Mouse (Mus musculus) megakaryocyte progenitor cell, adult 5-6 weeks (primary cell): Measurements from ENCODE around the gene Smg8. TPM values are rescaled to one million over a fixed set of nuclear protein-coding genes. Genes with fewer than 3 reads are reported as not detected.
"Not testable (repeated sequence)": the region's sequence is repeated elsewhere in the genome, so short reads cannot be mapped to it uniquely, and the experiment has no call there.

ENCODE experiments used
- ATAC-seq: replicated peaks from 2 replicates; pipeline ENCODE4 v1.8.0; 2016; ENCODE audit warnings: mild to moderate bottlenecking, moderate TSS enrichment, inconsistent platforms; ENCODE audit not compliant: poor library complexity
- total RNA-seq, 2 experiments: library from RNA; stranded (forward) in 1 of 2; stranded (reverse) in 1 of 2; fragments of 157-497, 149-512 nt in 1 of 2; fragments of 200-1000 nt in 1 of 2; gene quantifications; 2 replicates each; pipeline versions ENCODE4 v1.2.3 to v1.2.4; 2015 to 2017

Smg8 gene
- 18.8 and 21.2 TPM in 2 replicates for total RNA-seq (2015)
- total RNA-seq (2017), result 27.1 and 27.9 TPM in 2 replicates

DNA sequence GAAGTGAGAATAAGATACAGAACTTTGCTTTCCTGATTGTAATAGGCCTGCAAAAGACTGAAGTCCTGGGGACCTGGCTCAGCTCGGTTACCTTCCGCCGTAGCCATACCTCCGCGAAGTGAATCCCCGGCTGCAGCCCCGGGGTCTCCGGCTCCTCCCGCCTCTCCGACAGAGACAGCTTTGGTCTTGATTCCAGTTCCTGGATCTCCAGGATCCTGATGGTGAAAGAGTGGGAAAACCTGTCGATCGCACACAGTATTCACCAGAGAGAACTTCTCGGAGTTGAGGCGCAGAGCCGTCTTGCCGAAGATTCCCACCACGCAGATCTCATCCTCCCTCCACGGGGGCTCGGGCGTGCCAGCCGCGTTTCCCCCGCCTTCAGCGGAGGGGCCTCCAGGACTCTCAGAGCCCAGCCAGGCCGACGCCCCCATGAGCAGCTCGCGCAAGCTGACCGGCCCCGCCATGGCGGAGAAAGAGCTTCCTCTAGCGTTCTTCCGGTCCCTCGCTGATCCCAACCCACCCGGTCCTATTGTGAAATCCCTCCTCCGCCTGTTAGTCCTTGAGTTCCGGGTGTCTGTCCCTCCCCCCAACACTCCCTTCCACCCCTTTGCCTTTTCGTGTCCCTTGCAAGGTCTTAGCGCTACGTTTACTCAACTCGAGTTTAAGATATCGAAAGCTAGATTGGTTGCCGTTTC is at the start of gene Smg8:
Smg8 (minus strand) TSS at position 485 of the 695 bp plus-strand sequence.
- ATAC-seq, result peak; percentile 100

- no peak for ATAC-seq
Observed at GRCm38 (mm10) chr11:87136233-87136632, 49.7 kb upstream of the Smg8 start.

DNA sequence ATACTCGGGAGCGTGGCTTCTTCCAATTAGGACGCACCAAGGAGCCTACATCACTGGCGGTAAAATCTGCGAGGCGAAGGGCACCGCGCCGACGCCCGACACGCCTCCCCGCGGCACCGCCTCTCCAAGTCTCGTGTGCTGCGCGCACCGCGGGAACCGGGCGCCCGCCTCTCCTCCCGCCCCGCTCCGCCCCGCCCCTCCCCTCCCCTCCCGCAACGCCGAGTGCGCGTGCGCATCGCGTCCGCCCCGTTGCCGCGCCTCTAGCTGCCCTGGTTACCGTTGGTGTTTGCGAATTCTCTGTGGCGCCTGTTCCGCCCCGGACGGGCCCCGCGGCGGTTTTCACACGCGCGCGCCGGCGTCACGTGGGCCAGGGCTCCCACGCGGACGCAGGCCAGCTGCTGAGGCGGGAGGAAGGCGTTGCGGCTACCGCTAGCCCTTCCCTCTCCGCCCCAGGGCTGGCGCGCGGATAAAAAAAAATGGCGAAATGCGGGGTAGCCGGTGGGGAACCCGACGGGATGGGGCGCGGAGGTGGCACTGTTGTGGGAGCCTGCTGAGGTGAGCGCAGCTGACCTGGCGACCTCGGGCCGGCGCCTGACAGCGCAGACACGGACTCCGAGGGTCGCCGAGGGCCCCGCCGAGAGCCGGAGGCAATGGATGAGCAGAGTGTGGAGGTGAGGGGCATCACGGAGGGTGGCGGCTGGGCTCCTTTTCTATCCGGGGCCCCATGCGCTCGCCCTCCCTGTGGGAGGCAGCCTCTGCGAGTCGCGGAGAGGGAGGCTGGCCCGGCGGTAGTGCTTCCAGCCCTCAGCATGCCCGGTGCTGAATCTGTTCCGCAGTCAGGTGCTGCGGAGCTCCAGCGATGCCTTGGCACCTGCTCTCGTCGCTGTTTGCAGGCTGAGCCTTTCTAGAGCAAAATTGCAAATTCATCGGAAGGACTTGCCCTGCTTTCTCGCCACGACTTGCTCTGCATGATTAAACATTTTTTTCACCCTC is 40.5 kb upstream of the Smg8 start, which contains the start of gene Trim37:
Trim37 (plus strand) TSS at position 254 of the 993 bp plus-strand sequence.
- ATAC-seq, result peak; percentile 94

DNA sequence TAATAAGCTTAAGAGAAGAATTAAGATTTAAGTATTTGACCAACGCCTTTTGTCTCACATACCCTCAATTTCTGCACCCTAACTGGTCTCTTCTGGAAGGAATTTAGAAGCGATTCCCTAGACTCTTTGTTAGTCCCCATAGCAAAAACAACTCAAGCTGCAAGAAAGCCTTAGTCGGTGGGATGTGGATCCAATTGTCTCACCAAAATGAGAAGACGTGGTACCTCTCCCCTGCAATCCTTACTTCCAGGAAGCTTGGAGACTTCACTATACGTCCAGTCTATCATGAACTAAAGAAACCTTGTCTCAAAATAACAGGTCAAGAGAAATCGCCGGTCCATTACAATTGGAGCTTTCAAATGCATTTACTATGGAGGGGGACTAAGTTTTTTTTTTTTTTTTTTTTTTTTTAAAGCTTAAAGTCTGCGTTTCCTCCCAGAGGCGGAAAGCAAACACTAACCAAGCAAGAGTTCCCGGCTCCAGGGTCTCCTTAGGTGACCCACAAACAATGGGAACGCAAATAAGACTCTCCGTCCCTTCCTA is 39.8 kb upstream of the Smg8 start:
- no peak for ATAC-seq

DNA sequence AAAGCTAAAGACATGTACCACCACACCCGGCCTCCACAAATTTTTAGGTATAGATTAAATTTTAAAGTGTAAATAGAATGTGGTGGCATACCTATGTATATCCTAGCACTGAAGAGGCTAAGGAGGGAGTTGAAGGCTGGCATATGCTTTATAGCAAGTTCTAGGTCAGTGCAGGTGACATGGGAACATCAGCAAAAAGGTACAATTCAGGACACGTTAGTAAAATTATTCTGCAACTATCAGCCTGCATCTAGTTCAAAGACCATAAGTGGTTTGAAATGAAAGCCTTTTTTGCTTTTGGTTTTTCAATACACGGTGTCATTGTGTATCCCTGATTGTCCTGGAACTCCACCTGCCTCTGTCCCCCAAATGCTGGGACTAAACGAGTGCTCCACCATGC is 39.0 kb upstream of the Smg8 start:
- no peak for ATAC-seq

DNA sequence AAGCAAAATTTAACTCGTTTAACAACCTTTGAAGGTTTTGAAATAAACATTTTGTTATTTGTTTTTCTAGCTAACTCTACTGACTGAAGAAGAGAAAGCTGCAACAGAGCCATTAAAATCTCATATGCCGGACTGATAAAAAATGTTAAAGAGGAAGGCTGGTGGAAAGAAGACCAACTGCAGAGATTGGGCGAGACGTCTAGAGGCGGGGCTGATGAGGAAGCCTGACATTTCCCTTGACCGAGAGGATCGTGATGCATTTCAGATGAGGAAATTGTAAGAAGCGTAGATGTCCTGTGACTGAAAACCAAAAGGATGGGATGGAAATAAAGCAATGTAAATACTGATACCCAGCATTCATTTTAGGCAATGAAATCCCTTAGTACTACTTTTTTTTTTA is 35.3 kb upstream of the Smg8 start:
- ATAC-seq, result no peak

DNA sequence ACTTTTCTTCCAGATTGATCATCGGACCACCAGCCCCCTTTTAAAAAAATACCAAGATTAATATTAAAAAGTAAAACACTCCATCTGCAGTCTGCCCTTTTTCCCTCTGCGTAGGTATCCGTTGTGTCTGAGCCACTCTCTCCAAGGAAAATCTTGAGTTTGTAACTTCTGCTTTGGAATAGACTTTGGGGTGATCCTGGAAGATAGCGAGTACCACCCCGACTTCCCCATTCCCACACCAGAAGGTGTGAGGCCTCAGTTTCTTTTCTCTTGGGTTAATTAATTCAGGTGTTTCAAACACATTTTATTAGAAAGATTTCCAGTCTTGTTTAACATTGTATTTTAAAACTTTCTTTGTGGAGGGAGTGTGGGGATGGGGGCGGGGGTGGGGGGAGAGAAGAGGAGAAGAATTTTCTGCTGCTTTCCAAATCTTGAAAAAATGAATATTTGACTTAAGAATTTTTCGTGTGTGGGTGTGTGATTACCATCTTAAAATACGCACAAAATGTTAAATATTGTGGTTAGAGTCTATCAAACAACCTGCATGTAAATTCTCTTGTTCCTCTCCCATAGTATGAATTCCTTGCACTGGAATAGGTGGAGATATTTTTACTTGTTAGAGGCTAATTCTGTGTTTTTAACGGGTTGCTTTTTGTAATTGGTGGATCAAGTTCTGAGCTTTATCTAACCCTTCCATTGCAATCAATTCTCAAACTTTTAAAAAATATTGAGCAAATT is 23.8 kb upstream of the Smg8 start:
- no peak for ATAC-seq

DNA sequence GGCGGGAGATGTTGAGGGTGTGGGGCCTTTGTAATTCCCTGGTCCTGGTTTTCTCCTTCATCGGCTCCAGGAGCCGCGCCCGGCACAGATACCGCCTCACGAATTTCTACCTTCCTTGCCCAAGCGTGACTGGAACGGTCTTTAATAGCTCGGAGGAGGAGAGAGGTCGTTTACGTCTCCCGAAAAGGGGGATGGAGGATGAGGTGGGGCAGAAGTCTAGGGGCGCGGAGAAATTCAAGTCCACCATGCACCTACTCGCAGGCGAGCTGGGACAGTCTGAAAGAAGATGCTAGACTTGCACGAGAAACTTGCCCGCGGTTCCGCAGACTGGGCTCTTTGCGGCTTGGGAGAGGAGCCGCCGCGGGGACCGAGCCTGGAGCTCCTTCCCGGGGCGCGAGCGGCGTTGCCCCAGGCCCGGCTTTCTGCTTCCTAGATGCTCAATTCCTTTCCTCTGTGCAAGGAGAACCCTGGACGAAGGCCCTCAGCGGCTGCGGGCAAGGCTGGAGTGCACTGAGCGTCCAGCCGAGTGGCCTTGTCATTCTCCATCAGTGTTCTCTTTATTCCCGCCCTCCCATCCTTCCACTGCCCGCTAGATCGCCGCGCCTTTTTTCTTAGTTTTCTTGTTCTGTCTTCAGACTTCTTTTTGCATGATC is 23.1 kb upstream of the Smg8 start:
- no peak for ATAC-seq

GRCm38 (mm10) chr11:87108755-87109518 is 22.4 kb upstream of the Smg8 start, which contains the start of gene Ska2:
Gene Ska2 (plus strand): TSS chr11:87109234.
- ATAC-seq, result peak; percentile 94

DNA sequence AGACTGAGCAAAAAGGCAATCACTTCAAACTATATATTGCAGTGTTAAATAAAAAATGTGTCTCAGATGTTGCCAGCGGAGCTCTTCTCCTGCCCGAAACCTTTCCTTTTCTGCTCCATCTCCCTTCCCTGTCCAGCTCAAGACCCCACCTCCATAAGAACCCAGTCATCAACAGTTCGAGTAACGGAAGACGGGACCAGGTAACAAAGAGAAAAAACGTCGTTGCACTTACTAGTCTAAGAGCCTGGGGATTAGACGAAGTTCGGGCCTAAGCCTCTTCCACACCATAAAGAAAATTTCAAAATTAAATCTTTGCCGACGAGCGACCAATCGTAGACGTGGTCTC is 21.8 kb upstream of the Smg8 start, which contains the start of gene Prr11:
Prr11 (minus strand) TSS at position 300 of the 346 bp plus-strand sequence.
- no peak for ATAC-seq

DNA sequence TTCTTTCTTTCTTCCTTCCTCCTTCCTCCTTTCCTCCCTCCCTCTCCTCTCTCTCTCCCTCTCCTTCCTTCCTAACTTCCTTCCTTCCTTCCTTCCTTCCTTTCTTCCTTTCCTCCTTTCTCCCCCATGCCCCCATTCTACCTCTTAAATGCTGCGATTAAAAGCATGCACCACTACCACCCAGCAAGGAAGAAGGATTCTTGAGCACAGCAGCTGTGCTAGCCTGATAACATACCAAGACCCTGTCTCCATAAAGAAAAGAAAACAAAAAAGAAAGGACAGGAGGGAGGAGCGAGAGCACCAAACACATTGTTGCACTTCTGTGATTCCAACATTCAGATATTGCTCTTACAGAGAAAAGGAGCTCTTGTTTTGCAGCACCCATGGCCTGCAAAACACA is 568 bp upstream of the Smg8 start:
- peak; percentile 40 for ATAC-seq

- ATAC-seq, result no peak
Observed at GRCm38 (mm10) chr11:87085461-87085860, 1.1 kb downstream of the Smg8 start.

- no peak for ATAC-seq
Observed at GRCm38 (mm10) chr11:87083712-87084111, 2.9 kb downstream of the Smg8 start.

DNA sequence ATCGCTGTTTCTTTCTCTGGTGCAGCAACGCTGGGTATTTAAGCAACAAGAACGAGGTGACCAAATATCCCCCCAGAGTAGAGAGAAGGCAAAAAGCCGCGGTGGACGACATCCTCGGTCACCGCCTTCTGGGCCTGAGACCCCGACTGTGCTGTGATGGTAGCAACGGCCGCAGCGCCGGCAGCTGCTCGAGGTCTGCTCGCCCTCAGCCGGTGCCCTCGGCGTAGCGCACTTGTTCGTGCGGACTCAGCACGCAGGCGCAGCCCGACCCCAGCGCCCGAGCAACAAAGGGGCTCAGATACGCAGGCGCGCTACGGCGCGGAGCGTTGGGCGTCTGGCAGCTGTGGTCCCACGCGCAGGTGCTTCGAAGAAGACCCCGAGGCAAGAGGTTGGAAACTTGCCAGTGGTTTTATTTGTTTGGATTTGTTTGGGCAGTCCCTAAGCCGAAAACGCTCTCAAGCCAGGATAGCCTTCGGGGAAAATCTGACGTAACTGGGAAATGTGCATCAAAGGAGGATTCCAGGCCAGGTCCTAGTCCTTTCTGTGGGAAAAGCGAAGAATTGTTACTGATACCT is 12.6 kb downstream of the Smg8 start, which contains the start of gene Gdpd1:
Gdpd1 (minus strand) TSS at position 197 of the 575 bp plus-strand sequence.
- peak; percentile 98 for ATAC-seq

DNA sequence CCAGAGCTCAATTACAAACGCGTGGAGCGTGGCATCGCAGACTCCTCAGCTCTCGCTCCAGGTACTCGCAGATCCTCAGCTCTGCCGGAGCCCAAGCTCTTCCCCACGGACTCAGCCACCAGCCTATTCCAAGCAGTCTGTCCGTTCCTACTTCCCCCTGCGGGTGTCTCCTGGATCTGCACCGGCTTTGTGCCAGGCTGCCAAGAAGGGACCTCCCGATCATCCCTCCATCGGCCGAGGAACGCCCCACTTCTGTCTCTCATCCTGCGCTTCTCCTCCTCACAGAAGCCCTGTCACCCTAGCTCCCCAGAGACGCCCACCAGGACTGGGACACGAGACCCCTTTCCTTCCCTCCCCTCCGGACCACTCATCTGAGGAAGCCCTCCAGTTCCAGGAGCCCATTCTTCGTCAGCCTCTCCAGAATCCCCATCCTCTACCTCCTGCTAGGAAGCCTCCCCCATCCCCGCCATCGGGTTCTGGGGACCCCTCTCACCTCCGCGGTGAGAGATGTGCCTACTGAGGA is 13.2 kb downstream of the Smg8 start:
- ATAC-seq, result peak; percentile 80

GRCm38 (mm10) chr11:87062087-87062486 is 24.5 kb downstream of the Smg8 start:
- no peak for ATAC-seq

DNA sequence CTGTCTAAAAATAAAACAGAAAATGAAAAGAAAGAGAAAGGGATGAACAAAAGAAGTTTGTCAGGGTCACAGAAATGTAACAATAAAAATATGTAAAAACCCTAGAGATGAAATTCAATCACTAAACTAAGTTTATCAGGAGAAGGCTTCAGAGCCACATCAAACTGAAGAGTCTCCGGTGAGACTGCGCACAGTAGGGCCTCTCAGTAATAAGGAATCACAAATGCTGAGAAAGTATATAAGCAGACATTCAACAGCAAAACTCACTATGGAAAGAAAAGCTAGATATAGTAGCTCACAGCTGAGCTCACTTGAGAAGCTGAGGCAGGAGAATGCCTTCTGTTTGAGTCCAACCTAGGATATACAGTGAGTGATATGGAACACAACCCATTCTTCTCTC is 26.2 kb downstream of the Smg8 start:
- no peak for ATAC-seq

DNA sequence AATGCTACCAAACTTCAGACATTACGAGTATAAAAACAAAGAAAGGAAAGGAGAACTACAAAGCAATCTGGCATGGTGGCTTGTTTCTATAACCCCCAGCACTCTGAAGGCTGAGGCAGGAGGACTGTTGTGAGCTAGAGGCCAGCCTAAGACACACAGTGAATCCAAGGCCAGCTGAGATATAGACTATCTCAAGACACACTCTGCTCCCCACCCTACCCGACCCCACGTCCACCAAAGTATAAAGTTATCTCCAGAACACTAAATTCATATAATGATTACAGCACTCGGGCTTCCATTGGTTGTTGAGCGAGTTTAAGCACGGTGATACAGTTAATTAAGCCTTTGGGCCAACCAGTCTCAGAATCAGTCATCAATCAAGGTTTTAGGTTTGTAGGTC is 30.3 kb downstream of the Smg8 start:
- ATAC-seq, result no peak; the same call in 1 of the 2 replicates

- ATAC-seq, result not testable (repeated sequence)
Observed at GRCm38 (mm10) chr11:87048900-87049299, 37.7 kb downstream of the Smg8 start.
